In the genomic region with DNA sequence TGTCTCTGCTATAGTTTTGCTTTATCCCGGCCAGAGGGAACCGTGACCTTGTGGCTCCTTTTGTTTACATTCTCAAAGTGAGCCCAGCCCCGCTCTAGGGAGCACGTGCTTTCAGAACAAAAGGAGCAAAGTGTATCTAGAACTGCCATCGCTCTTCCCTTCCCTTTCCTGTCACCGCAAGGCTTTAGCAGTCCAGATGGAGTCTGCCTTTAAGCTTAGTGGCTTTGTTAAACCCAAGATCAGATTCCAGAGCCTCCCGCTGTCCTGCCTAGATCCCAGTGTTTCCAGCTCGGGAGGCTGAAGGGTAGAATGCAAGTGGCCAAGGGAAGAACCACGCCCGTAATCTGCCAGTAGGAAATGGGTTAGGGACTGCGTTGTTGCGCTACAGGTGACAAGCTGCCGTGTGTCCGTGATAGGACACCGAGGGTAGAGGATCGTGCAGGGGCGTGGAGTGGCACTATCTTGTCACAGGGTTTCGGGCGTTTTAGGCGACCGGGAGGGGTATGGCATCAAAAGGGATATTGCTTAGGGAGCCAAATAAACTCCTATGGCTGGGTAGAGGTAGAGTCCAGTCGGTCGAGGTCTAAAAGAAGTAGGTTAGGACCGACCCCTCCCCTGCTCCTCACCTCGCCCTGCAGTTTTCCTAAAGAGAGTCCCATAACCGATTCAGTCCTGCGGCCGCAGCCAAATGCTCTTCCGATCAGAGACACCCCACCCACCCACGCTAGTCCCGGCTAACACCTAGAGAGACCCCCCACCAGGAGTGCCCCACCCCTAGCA, we compare ENCODE assay signal across 7 mouse cellular contexts. TPM values are rescaled to one million over a fixed set of nuclear protein-coding genes. Genes with fewer than 3 reads are reported as not detected.
DNase-seq lines count a peak whose midpoint lies in the region; ATAC-seq and TF ChIP-seq lines count a peak whose summit lies in the region.

No protein-coding gene starts in this region.

- peak overlapping the region; percentile 62 for H3K9ac ChIP-seq in MEL (ENCODE audit: control insufficient read depth, low read depth, low read length, poor library complexity, severe bottlenecking)
- peak overlapping the region; percentile 53 for H3K9ac ChIP-seq in stomach, postnatal 0 days (ENCODE audit: low read length)

- peaks cover 8% of the 10 kb centered on the region for H3K79me2 ChIP-seq in MEL (ENCODE audit: control insufficient read depth, insufficient read depth, low read length, poor library complexity)

- no peaks in the 10 kb centered on the region for H3K27me3 ChIP-seq in MEL (ENCODE audit: control insufficient read depth in 1 of 2, insufficient read depth in 2 of 2, low read length in 2 of 2)
- no peaks in the 10 kb centered on the region for H3K27me3 ChIP-seq in cerebellum, adult 2 months (ENCODE audit: control insufficient read depth, insufficient read depth, low read length)
- H3K27me3 ChIP-seq in stomach, postnatal 0 days (ENCODE audit: control insufficient read depth, insufficient read depth, low read length): no peaks in the 10 kb centered on the region

- H3K9me3 ChIP-seq in MEL (replicated peaks; ENCODE audit: insufficient read depth, low read length): no peaks in the 10 kb centered on the region
- no peaks in the 10 kb centered on the region for H3K9me3 ChIP-seq in stomach, postnatal 0 days (ENCODE audit: control insufficient read depth, low read length)

- DNase-seq in MEL (ENCODE audit: low read depth, low spot score): peak; percentile 60
- DNase-seq in cerebellum, adult 2 months: peak; percentile 58 to 66
- DNase-seq in heart, adult 11 months: peak; percentile 95
- DNase-seq in kidney, postnatal 10 days: peak; percentile 45
- DNase-seq in stomach, postnatal 0 days (ENCODE audit: low spot score): peak; percentile 54
- no peak for DNase-seq in urinary bladder, postnatal 25 days (ENCODE audit: low spot score)

- no peak for TF ChIP-seq EP300 in MEL (IDR thresholded peaks at IDR 0.05; ENCODE audit: low read depth in 1 of 2, low read length in 2 of 2)
- no peak for TF ChIP-seq EP300 in stomach, postnatal 0 days (optimal IDR thresholded peaks at IDR 0.05)

- WGBS in cerebellum, adult 2 months: 2% methylated on average over 31 of the region's 31 CpGs
- under 1% methylated on average over 31 of the region's 31 CpGs for WGBS in stomach, postnatal 0 days

- H3K4me2 ChIP-seq in stomach, postnatal 0 days (replicated peaks; ENCODE audit: low read depth): peak overlapping the region; percentile 98

- no peak for TF ChIP-seq CTCF in MEL (IDR thresholded peaks at IDR 0.05 in 2 of 3, conservative IDR thresholded peaks at IDR 0.05 in 1 of 3; ENCODE audit: control insufficient read depth in 1 of 3, insufficient read depth in 1 of 3, low read depth in 2 of 3, low read length in 3 of 3, poor library complexity in 1 of 3, severe bottlenecking in 1 of 3)
- TF ChIP-seq CTCF in cerebellum, adult 2 months (IDR thresholded peaks at IDR 0.05; ENCODE audit: borderline replicate concordance, insufficient read depth, low read depth, low read length): no peak
- TF ChIP-seq CTCF in stomach, postnatal 0 days (IDR thresholded peaks at IDR 0.05; ENCODE audit: low read depth): no peak

- peak overlapping the region; percentile 61 to 62 for H3K4me3 ChIP-seq in MEL (ENCODE audit: control insufficient read depth in 1 of 2, insufficient read depth in 1 of 2, low read depth in 2 of 2, low read length in 2 of 2)
- peak overlapping the region; percentile 83 for H3K4me3 ChIP-seq in cerebellum, adult 2 months (replicated peaks; ENCODE audit: insufficient read depth, low read depth, low read length)
- peak overlapping the region; percentile 80 for H3K4me3 ChIP-seq in stomach, postnatal 0 days (ENCODE audit: low read depth, low read length)

- peaks cover 5 to 13% of the 10 kb centered on the region in 2 experiments; a peak in 3 of 4 replicates for H3K36me3 ChIP-seq in MEL (ENCODE audit: control insufficient read depth in 1 of 2, insufficient read depth in 2 of 2, low read length in 2 of 2)
- H3K36me3 ChIP-seq in stomach, postnatal 0 days (ENCODE audit: control insufficient read depth, insufficient read depth, low read length): no peaks in the 10 kb centered on the region

- peaks cover 0 to 8% of the 10 kb centered on the region in 2 experiments; a peak in 1 of 4 replicates for H3K4me1 ChIP-seq in MEL (ENCODE audit: control insufficient read depth in 1 of 2, insufficient read depth in 2 of 2, low read length in 2 of 2)
- no peaks in the 10 kb centered on the region for H3K4me1 ChIP-seq in cerebellum, adult 2 months (ENCODE audit: control insufficient read depth, insufficient read depth, low read length)
- no peaks in the 10 kb centered on the region for H3K4me1 ChIP-seq in stomach, postnatal 0 days (replicated peaks; ENCODE audit: control insufficient read depth, insufficient read depth)

- no peak for TF ChIP-seq RAD21 in MEL (IDR thresholded peaks at IDR 0.05; ENCODE audit: low read depth, low read length)

- ATAC-seq in megakaryocyte progenitor cell, adult 5-6 weeks (replicated peaks; ENCODE audit: poor library complexity): peak; percentile 23
- peak; percentile 9; the same call in 1 of the 2 replicates for ATAC-seq in stomach, postnatal 0 days (ENCODE audit: low FRiP score, low TSS enrichment)

- no peak for TF ChIP-seq POLR2A in MEL (IDR thresholded peaks at IDR 0.05; ENCODE audit: control insufficient read depth in 1 of 2, insufficient read depth in 1 of 2, low read depth in 1 of 2, low read length in 2 of 2, poor library complexity in 1 of 2)
- no peak for TF ChIP-seq POLR2A in cerebellum, adult 2 months (IDR thresholded peaks at IDR 0.05; ENCODE audit: borderline replicate concordance, insufficient read depth, low read length)

- H3K27ac ChIP-seq in MEL (ENCODE audit: control insufficient read depth, low read depth, low read length): no peak overlapping the region
- peak overlapping the region; percentile 35 for H3K27ac ChIP-seq in cerebellum, adult 2 months (ENCODE audit: insufficient read depth, low read length)
- H3K27ac ChIP-seq in stomach, postnatal 0 days (replicated peaks): no peak overlapping the region; the same call in 1 of the 2 replicates

TF ChIP-seq in MEL, 35 proteins besides CTCF, POLR2A, EP300 and RAD21 (continues in another document):
- TF ChIP-seq MYB (IDR thresholded peaks at IDR 0.05; ENCODE audit: low read depth, low read length) (no peak), ZKSCAN1 (IDR thresholded peaks at IDR 0.05; ENCODE audit: low read depth, low read length) (no peak), TCF12 (IDR thresholded peaks at IDR 0.05; ENCODE audit: low read depth, low read length) (0 out of 2 replicates have a peak, but pooled peaks have one; percentile 18), POLR2AphosphoS2 (IDR thresholded peaks at IDR 0.05; ENCODE audit: low read length) (no peak), MYC (IDR thresholded peaks at IDR 0.05; ENCODE audit: low read depth, low read length) (peak; percentile 85; the same call in 1 of the 2 replicates), ZMIZ1 (IDR thresholded peaks at IDR 0.05; ENCODE audit: low read depth, low read length) (0 out of 2 replicates have a peak, but pooled peaks have one; percentile 16), SIN3A (IDR thresholded peaks at IDR 0.05; ENCODE audit: low read length) (peak; percentile 94), ELF1 (IDR thresholded peaks at IDR 0.05; ENCODE audit: low read depth, low read length) (0 out of 2 replicates have a peak, but pooled peaks have one; percentile 13), MAX (IDR thresholded peaks at IDR 0.05; ENCODE audit: low read length) (peak; percentile 99), ZC3H11A (IDR thresholded peaks at IDR 0.05; ENCODE audit: low read depth, low read length) (no peak), HCFC1 (IDR thresholded peaks at IDR 0.05; ENCODE audit: low read depth, low read length) (no peak), MAZ (IDR thresholded peaks at IDR 0.05; ENCODE audit: low read depth, low read length) (no peak), JUND (IDR thresholded peaks at IDR 0.05; ENCODE audit: low read depth, low read length) (no peak), USF1 (IDR thresholded peaks at IDR 0.05; ENCODE audit: low read depth, low read length) (peak; percentile 50; the same call in 1 of the 2 replicates), CHD1 (IDR thresholded peaks at IDR 0.05; ENCODE audit: low read depth, low read length) (no peak), ETS1 (IDR thresholded peaks at IDR 0.05; ENCODE audit: low read depth, low read length) (peak; percentile 43; the same call in 1 of the 2 replicates), MEF2A (IDR thresholded peaks at IDR 0.05; ENCODE audit: extremely low read depth, insufficient replicate concordance, low read depth, low read length, poor library complexity, severe bottlenecking) (no peak), GABPA (IDR thresholded peaks at IDR 0.05; ENCODE audit: low read depth, low read length) (no peak), MXI1 (IDR thresholded peaks at IDR 0.05; ENCODE audit: low read depth, low read length) (peak; percentile 99)

RNA-seq across cellular contexts. Expression of a gene that starts 0.5 kb away (rescaled TPM):
- 200 and 214 TPM in 2 replicates for total RNA-seq in MEL (2012; rRNA removed)
- 100 to 1,000 TPM in 1 of 2 experiments, not detected in 1; 350 TPM for polyA plus RNA-seq in MEL (2012; ENCODE audit: insufficient read depth in 1 of 2, insufficient read length in 2 of 2, low read depth in 1 of 2, low replicate concordance in 2 of 2, missing spikeins in 1 of 2)
- 361 and 454 TPM in 2 replicates for polyA plus RNA-seq in cerebellum, adult 2 months (2012; rRNA removed)
- total RNA-seq in megakaryocyte progenitor cell, adult 5-6 weeks (2015): 794 and 868 TPM in 2 replicates
- total RNA-seq in megakaryocyte progenitor cell, adult 5-6 weeks (2017): 1,207 and 1,242 TPM in 2 replicates
- polyA plus RNA-seq in stomach, postnatal 0 days (2015; fragmentation: Nextera tagmentation; extraction: Ambion mirVana): 358 and 380 TPM in 2 replicates

RNA-seq across cellular contexts. Expression of a gene that starts 28.9 kb away (rescaled TPM):
- 0.19 and 0.26 TPM in 2 replicates for total RNA-seq in MEL (2012; rRNA removed)
- polyA plus RNA-seq in MEL (2012; ENCODE audit: insufficient read depth in 1 of 2, insufficient read length in 2 of 2, low read depth in 1 of 2, low replicate concordance in 2 of 2, missing spikeins in 1 of 2): 1 to 10 TPM in 1 of 2 experiments, not detected in 1; 2.4 TPM
- polyA plus RNA-seq in cerebellum, adult 2 months (2012; rRNA removed): 86.0 and 99.2 TPM in 2 replicates
- 5.2 and 7.3 TPM in 2 replicates for total RNA-seq in megakaryocyte progenitor cell, adult 5-6 weeks (2015)
- 11.1 and 13.5 TPM in 2 replicates for total RNA-seq in megakaryocyte progenitor cell, adult 5-6 weeks (2017)
- 51.8 and 56.4 TPM in 2 replicates for polyA plus RNA-seq in stomach, postnatal 0 days (2015; fragmentation: Nextera tagmentation; extraction: Ambion mirVana)

RNA-seq across cellular contexts. Expression of a gene that starts 43.2 kb away (rescaled TPM):
- total RNA-seq in MEL (2012; rRNA removed): 12.8 and 14.9 TPM in 2 replicates
- 10 to 100 TPM in 1 of 2 experiments, not detected in 1; 20.6 TPM for polyA plus RNA-seq in MEL (2012; ENCODE audit: insufficient read depth in 1 of 2, insufficient read length in 2 of 2, low read depth in 1 of 2, low replicate concordance in 2 of 2, missing spikeins in 1 of 2)
- polyA plus RNA-seq in cerebellum, adult 2 months (2012; rRNA removed): 0.24 and 0.65 TPM in 2 replicates
- total RNA-seq in megakaryocyte progenitor cell, adult 5-6 weeks (2015): 11.8 and 14.6 TPM in 2 replicates
- 24.3 and 30.6 TPM in 2 replicates for total RNA-seq in megakaryocyte progenitor cell, adult 5-6 weeks (2017)
- 3.5 and 3.8 TPM in 2 replicates for polyA plus RNA-seq in stomach, postnatal 0 days (2015; fragmentation: Nextera tagmentation; extraction: Ambion mirVana)

Comparison
In these comparisons a context has a peak if more than half of its experiments do, and no peak if none do; other contexts are left out.
1. RNA of a gene that starts 28.9 kb away (polyA plus RNA-seq): 86.0 to 99.2 TPM in cerebellum, adult 2 months and 51.8 to 56.4 TPM in stomach, postnatal 0 days; 2.4 TPM in MEL; every median in the first group is over 10 times any median in the second.
2. Peak in every context shown above with its lines, with median percentiles within 50 percentile points of each other: H3K4me3 ChIP-seq.